Mouse (Mus musculus) right cerebral cortex, postnatal 14 days (tissue): ENCODE measurements around the gene Gm960.

Experiments
- DNase-seq: peaks from one replicate; pipeline ENCODE4 v3.0.0; 2022

Gm960 gene

GRCm38 (mm10) chr19:4698205-4698677, at the start of gene Gm960:
Gene Gm960 (minus strand): TSS chr19:4698668.
- DNase-seq, result peak; percentile 88

GRCm38 (mm10) chr19:4747631-4748312, 49.3 kb upstream of the Gm960 start:
- no peak for DNase-seq

GRCm38 (mm10) chr19:4746611-4747010, 48.1 kb upstream of the Gm960 start:
- no peak for DNase-seq

GRCm38 (mm10) chr19:4745681-4746080, 47.2 kb upstream of the Gm960 start:
- no peak for DNase-seq

GRCm38 (mm10) chr19:4745057-4745456, 46.6 kb upstream of the Gm960 start:
- peak; percentile 49 for DNase-seq

GRCm38 (mm10) chr19:4744026-4744425, 45.6 kb upstream of the Gm960 start:
- no peak for DNase-seq

GRCm38 (mm10) chr19:4743524-4743923, 45.1 kb upstream of the Gm960 start:
- no peak for DNase-seq

- no peak for DNase-seq
These were observed 43.8 kb upstream of the Gm960 start for GRCm38 (mm10) chr19:4742229-4742628.

GRCm38 (mm10) chr19:4741482-4741881, 43.0 kb upstream of the Gm960 start:
- no peak for DNase-seq

- no peak for DNase-seq
These were observed 41.3 kb upstream of the Gm960 start for GRCm38 (mm10) chr19:4739762-4740161.

- no peak for DNase-seq
These were observed 40.6 kb upstream of the Gm960 start for GRCm38 (mm10) chr19:4739053-4739452.

GRCm38 (mm10) chr19:4737866-4738265, 39.4 kb upstream of the Gm960 start:
- DNase-seq, result no peak

- DNase-seq, result no peak
These were observed 34.6 kb upstream of the Gm960 start for GRCm38 (mm10) chr19:4733052-4733451.

GRCm38 (mm10) chr19:4729186-4729585, 30.7 kb upstream of the Gm960 start:
- no peak for DNase-seq

GRCm38 (mm10) chr19:4720671-4721244, 22.3 kb upstream of the Gm960 start:
- no peak for DNase-seq

- no peak for DNase-seq
These were observed 21.6 kb upstream of the Gm960 start for GRCm38 (mm10) chr19:4720112-4720511.

GRCm38 (mm10) chr19:4719351-4719764, 20.9 kb upstream of the Gm960 start:
- no peak for DNase-seq

GRCm38 (mm10) chr19:4718716-4719115, 20.2 kb upstream of the Gm960 start:
- no peak for DNase-seq

GRCm38 (mm10) chr19:4717281-4717680, 18.8 kb upstream of the Gm960 start:
- DNase-seq, result no peak

GRCm38 (mm10) chr19:4716756-4717155, 18.3 kb upstream of the Gm960 start:
- DNase-seq, result no peak

- no peak for DNase-seq
These were observed 15.4 kb upstream of the Gm960 start for GRCm38 (mm10) chr19:4713886-4714285.

GRCm38 (mm10) chr19:4712781-4713526, 14.5 kb upstream of the Gm960 start:
- no peak for DNase-seq

GRCm38 (mm10) chr19:4712156-4712780, 13.8 kb upstream of the Gm960 start:
- no peak for DNase-seq
